Mouse (Mus musculus) neural tube, embryonic 14.5 days (tissue): ENCODE results near the gene Btbd35f26. TPM values are rescaled to one million over a fixed set of nuclear protein-coding genes. Genes with fewer than 3 reads are reported as not detected.
"Not testable (repeated sequence)": the region's sequence is repeated elsewhere in the genome, so short reads cannot be mapped to it uniquely, and the experiment has no call there.

Experiments used
- ATAC-seq: fragments of 200-750 bp; cut with Nextera tagmentation; 2 replicates; pipeline ENCODE4 v1.8.0; 2017; ENCODE audit warnings: low read depth, mild to moderate bottlenecking, moderate TSS enrichment, moderate library complexity
- H3K27ac ChIP-seq: fragments of 300-500 bp; sonication (generic); 2 replicates; pipeline ENCODE4 v1.5.1; 2014; ENCODE audit warnings: low read depth, mild to moderate bottlenecking, control low read depth, low read length, moderate library complexity, mixed read lengths
- H3K27me3 ChIP-seq: fragments of 300-500 bp; sonication (generic); 2 replicates; pipeline ENCODE4 v1.6.1; 2014; ENCODE audit warnings: low read length; ENCODE audit not compliant: control insufficient read depth, insufficient read depth
- H3K36me3 ChIP-seq: fragments of 300-500 bp; sonication (generic); 2 replicates; pipeline ENCODE4 v1.6.1; 2014; ENCODE audit warnings: low read length, mixed read lengths; ENCODE audit not compliant: control insufficient read depth, insufficient read depth
- H3K4me1 ChIP-seq: fragments of 300-500 bp; sonication (generic); 2 replicates; pipeline ENCODE4 v1.6.1; 2014; ENCODE audit warnings: low read length; ENCODE audit not compliant: control insufficient read depth, insufficient read depth
- H3K4me2 ChIP-seq: fragments of 300-500 bp; sonication (generic); 2 replicates; pipeline ENCODE4 v1.6.1; 2014; ENCODE audit warnings: mild to moderate bottlenecking, low read depth, low read length, control low read depth
- H3K4me3 ChIP-seq: fragments of 300-500 bp; sonication (generic); 2 replicates; pipeline ENCODE4 v1.5.1; 2014; ENCODE audit warnings: low read depth, low read length, control low read depth, mixed read lengths
- H3K9ac ChIP-seq: fragments of 300-500 bp; sonication (generic); replicated peaks from 2 replicates; pipeline ENCODE4 v1.6.1; 2014; ENCODE audit warnings: low read depth, mild to moderate bottlenecking, control low read depth, low read length, mixed read lengths
- H3K9me3 ChIP-seq: fragments of 300-500 bp; sonication (generic); 2 replicates; pipeline ENCODE4 v1.6.1; 2016; ENCODE audit warnings: low read length; ENCODE audit not compliant: control insufficient read depth
- WGBS: fragments of 180-500 bp; shearing (Covaris S2); extraction: QIAGEN DNeasy Blood & Tissue Kit; methylation state at CpG from one replicate; pipeline ENCODE4 v1.1.7; 2014; 5-methylcytosine and 5-hydroxymethylcytosine counted together
- polyA plus RNA-seq: library from polyadenylated mRNA; unstranded; fragments of >200 nt; fragmentation: Nextera tagmentation; extraction: Ambion mirVana; gene quantifications from 2 replicates; pipeline ENCODE4 v1.2.1, GENCODE M21; 2014

Gene Btbd35f26
- polyA plus RNA-seq = not detected in 2 replicates

- WGBS = no CpG with 5 or more reads among the region's 4 CpGs
- H3K27me3 ChIP-seq, ATAC-seq, H3K27ac ChIP-seq, H3K4me1 ChIP-seq, H3K4me3 ChIP-seq, H3K36me3 ChIP-seq, H3K4me2 ChIP-seq, H3K9ac ChIP-seq, H3K9me3 ChIP-seq: not testable (repeated sequence)
Observed at GRCm38 (mm10) chrX:31336154-31336553, at the start of gene Btbd35f26. Gene Btbd35f26, plus strand, starts transcription at chrX:31336454.

GRCm38 (mm10) chrX:31341924-31342323 lies 5.7 kb downstream of the Btbd35f26 start:
- ATAC-seq, H3K36me3 ChIP-seq, H3K4me2 ChIP-seq, H3K4me1 ChIP-seq, H3K9ac ChIP-seq, H3K27me3 ChIP-seq, H3K4me3 ChIP-seq, H3K27ac ChIP-seq, H3K9me3 ChIP-seq: not testable (repeated sequence)
- WGBS = 82% methylated on average over 2 of the region's 4 CpGs

DNA sequence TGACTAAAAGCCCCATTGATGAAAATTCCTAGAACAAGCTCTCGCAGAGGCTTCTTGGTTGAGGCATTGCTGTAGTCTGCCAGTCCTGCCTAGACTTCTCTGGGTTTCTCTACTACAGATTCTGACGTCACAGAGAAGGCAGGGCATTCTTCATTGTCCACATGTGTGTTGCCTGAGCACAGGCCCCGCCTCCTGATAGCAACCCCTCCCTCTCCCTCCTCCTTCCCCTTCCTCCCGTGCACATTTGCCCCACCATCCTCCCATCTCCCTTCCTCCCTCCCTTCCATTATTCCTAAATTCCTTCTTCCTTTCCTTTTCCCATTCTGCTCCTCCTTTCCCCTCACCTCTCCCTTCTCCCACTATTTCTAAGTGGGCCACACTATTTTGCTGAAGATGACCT lies 47.6 kb downstream of the Btbd35f26 start, which contains the start of gene Btbd35f19:
Btbd35f19 (minus strand) TSS at position 101 of the 400 bp plus-strand sequence.
- no CpG with 5 or more reads among the region's 4 CpGs for WGBS
- not testable (repeated sequence) for H3K9me3 ChIP-seq, H3K4me2 ChIP-seq

More for the DNA sequence above, 47.6 kb downstream of the Btbd35f26 start, which contains the start of gene Btbd35f19:
- H3K4me1 ChIP-seq, H3K4me3 ChIP-seq, H3K27me3 ChIP-seq, H3K27ac ChIP-seq, ATAC-seq, H3K36me3 ChIP-seq, H3K9ac ChIP-seq: not testable (repeated sequence)

Other genes with a start within 250 kb of the Btbd35f26 start
- gene Btbd35f29, start 218.8 kb upstream of the Btbd35f26 start, polyA plus RNA-seq = not detected in 2 replicates
- gene Spin2f, start 82.6 kb upstream of the Btbd35f26 start, polyA plus RNA-seq = not detected in 2 replicates
- gene Btbd35f19, start 47.5 kb downstream of the Btbd35f26 start, polyA plus RNA-seq = not detected in 2 replicates
- not detected in 2 replicates for gene Gm21883, start 237.8 kb downstream of the Btbd35f26 start, polyA plus RNA-seq